17 mouse cellular contexts compared by ENCODE assay signal in genomic region chr13:81008864-81009766, GRCm38 (mm10).
DNase-seq lines count a peak whose midpoint lies in the region; ATAC-seq lines count a peak whose summit lies in the region.
"Had no signal": no experiment of that assay in that cellular context is flagged by ENCODE, and none has a peak within 500 bp of the region (broad histone marks: within the 10 kb centered on the region; RNA-seq: fewer than 3 reads in every experiment).

No protein-coding gene starts in this region.

- no peaks in the 10 kb centered on the region for H3K9me3 ChIP-seq in forebrain, embryonic 11.5 days (ENCODE audit: control insufficient read depth, low read length)
- H3K9me3 ChIP-seq: liver, embryonic 13.5 days; midbrain, embryonic 15.5 days; neural tube, embryonic 13.5 days had no signal

- ATAC-seq in forebrain, embryonic 11.5 days (replicated peaks; ENCODE audit: low FRiP score) = no peak
- no peak for ATAC-seq in frontal cortex, adult (ENCODE audit: low TSS enrichment)
- ATAC-seq: hindbrain, postnatal 0 days; midbrain, embryonic 15.5 days had no signal

- H3K4me1 ChIP-seq in forebrain, embryonic 11.5 days (replicated peaks; ENCODE audit: control insufficient read depth, insufficient read depth, low read length) = no peaks in the 10 kb centered on the region
- H3K4me1 ChIP-seq: liver, embryonic 13.5 days; midbrain, embryonic 15.5 days had no signal

- 45% methylated on average over 5 of the region's 5 CpGs for WGBS in forebrain, embryonic 11.5 days

- DNase-seq in cerebellum, adult 8-10 months = peak; percentile 6
- no peak for DNase-seq in cerebellum, adult 11-12 months
- peak; percentile 29 for DNase-seq in ZHBTc4 (ENCODE audit: low read depth, low spot score)
- DNase-seq in gonadal fat pad, adult 2 months (ENCODE audit: low read depth) = peak; percentile 34
- peak; percentile 8 to 9 for DNase-seq in kidney, postnatal 4 days
- DNase-seq in forebrain, embryonic 11.5 days (ENCODE audit: low spot score) = no peak
- DNase-seq in left cerebral cortex, adult 8-10 months (ENCODE audit: low spot score in 2 of 2) = no peak
- DNase-seq: adrenal gland, postnatal 36 days; layer of hippocampus, adult 9-11 months; liver, embryonic 13.5 days; lung, postnatal 36 days; thymus, postnatal 25 days had no signal

- no peak overlapping the region for H3K27ac ChIP-seq in forebrain, embryonic 11.5 days (ENCODE audit: low read depth, low read length)
- H3K27ac ChIP-seq: hindbrain, postnatal 0 days; liver, embryonic 13.5 days; midbrain, embryonic 15.5 days; neural tube, embryonic 13.5 days had no signal

- no peak overlapping the region for H3K4me3 ChIP-seq in forebrain, embryonic 11.5 days (ENCODE audit: low read depth, low read length)
- H3K4me3 ChIP-seq: erythroblast, embryonic 14.5 days; liver, embryonic 13.5 days; midbrain, embryonic 15.5 days; neural tube, embryonic 13.5 days had no signal

- H3K36me3 ChIP-seq in forebrain, embryonic 11.5 days (ENCODE audit: control insufficient read depth, insufficient read depth, low read length) = no peaks in the 10 kb centered on the region
- H3K36me3 ChIP-seq: liver, embryonic 13.5 days; midbrain, embryonic 15.5 days; neural tube, embryonic 13.5 days had no signal

- H3K9ac ChIP-seq in forebrain, embryonic 11.5 days (ENCODE audit: low read length) = no peak overlapping the region
- H3K9ac ChIP-seq: liver, embryonic 13.5 days; midbrain, embryonic 15.5 days; neural tube, embryonic 13.5 days had no signal

- no peaks in the 10 kb centered on the region for H3K27me3 ChIP-seq in forebrain, embryonic 11.5 days (ENCODE audit: control insufficient read depth, insufficient read depth, low read length)
- H3K27me3 ChIP-seq: liver, embryonic 13.5 days; midbrain, embryonic 15.5 days; neural tube, embryonic 13.5 days had no signal

- no peak overlapping the region for H3K4me2 ChIP-seq in forebrain, embryonic 11.5 days (ENCODE audit: low read depth, low read length, severe bottlenecking)
- H3K4me2 ChIP-seq: liver, embryonic 13.5 days; midbrain, embryonic 15.5 days; neural tube, embryonic 13.5 days had no signal

Comparison
In these comparisons a context has a peak if more than half of its experiments do, and no peak if none do; other contexts are left out.
1. DNase-seq: peak in cerebellum, adult 8-10 months (single experiment), ZHBTc4 (single experiment), gonadal fat pad, adult 2 months (single experiment) and kidney, postnatal 4 days (2 of 2); none in cerebellum, adult 11-12 months (single experiment), forebrain, embryonic 11.5 days (single experiment) and left cerebral cortex, adult 8-10 months (0 of 2).